Mouse (Mus musculus): ENCODE results near the gene Gm20388.

GRCm38 (mm10) chr8:120804741-120805140, 894.1 kb downstream of the Gm20388 start:
- TF ChIP-seq EP300 (optimal IDR thresholded peaks at IDR 0.05) (no peak), CTCF (IDR thresholded peaks at IDR 0.05; ENCODE audit: low read depth) (no peak)
